Mouse (Mus musculus): ENCODE measurements around the gene Stox2. TPM values are rescaled to one million over a fixed set of nuclear protein-coding genes. Genes with fewer than 3 reads are reported as not detected.

The Stox2 gene
- polyA plus RNA-seq, 1 experiment from 2014 or later = 2.6 TPM

GRCm38 (mm10) chr8:47243016-47243630 is 203.0 kb downstream of the Stox2 start:
- Histone ChIP-seq H3K27ac (ENCODE audit: low read depth, low read length) (no peak overlapping the region), H3K9me3 (ENCODE audit: control insufficient read depth, low read length) (no peaks in the 10 kb centered on the region), H3K36me3 (ENCODE audit: control insufficient read depth, insufficient read depth, low read length) (no peaks in the 10 kb centered on the region), H3K4me1 (replicated peaks; ENCODE audit: control insufficient read depth, insufficient read depth, low read length) (0 out of 2 replicates have a peak, but pooled peaks cover 3% of the 10 kb centered on the region), H3K27me3 (replicated peaks; ENCODE audit: control insufficient read depth, insufficient read depth, low read length) (no peaks in the 10 kb centered on the region), H3K4me2 (peak overlapping the region; percentile 53), H3K9ac (ENCODE audit: low read depth, low read length) (no peak overlapping the region), H3K4me3 (ENCODE audit: low read depth, low read length) (0 out of 2 replicates have a peak overlapping the region, but pooled peaks have one; percentile 15)
- no peak for ATAC-seq (replicated peaks; ENCODE audit: low FRiP score)
- no peak for DNase-seq (ENCODE audit: low spot score)
- WGBS = 57% methylated on average over 8 of the region's 8 CpGs

GRCm38 (mm10) chr8:47242207-47243004 is 203.8 kb downstream of the Stox2 start:
- no peaks in the 10 kb centered on the region for H3K9me3 ChIP-seq (ENCODE audit: control insufficient read depth, low read length)
- no peak overlapping the region for H3K9ac ChIP-seq (ENCODE audit: low read depth, low read length)
- H3K27me3 ChIP-seq (replicated peaks; ENCODE audit: control insufficient read depth, insufficient read depth, low read length) = no peaks in the 10 kb centered on the region
- H3K4me1 ChIP-seq (replicated peaks; ENCODE audit: control insufficient read depth, insufficient read depth, low read length) = 0 out of 2 replicates have a peak, but pooled peaks cover 3% of the 10 kb centered on the region
- H3K4me3 ChIP-seq (ENCODE audit: low read depth, low read length) = 0 out of 2 replicates have a peak overlapping the region, but pooled peaks have one; percentile 15
- no peak overlapping the region for H3K27ac ChIP-seq (ENCODE audit: low read depth, low read length)
- DNase-seq (ENCODE audit: low spot score) (no peak), ATAC-seq (replicated peaks; ENCODE audit: low FRiP score) (0 out of 2 replicates have a peak, but pooled peaks have one; percentile 47)
- 45% methylated on average over 17 of the region's 17 CpGs for WGBS
- no peaks in the 10 kb centered on the region for H3K36me3 ChIP-seq (ENCODE audit: control insufficient read depth, insufficient read depth, low read length)
- peak overlapping the region; percentile 53 for H3K4me2 ChIP-seq

- DNase-seq (ENCODE audit: low spot score) (no peak), ATAC-seq (replicated peaks; ENCODE audit: low FRiP score) (no peak)
- H3K36me3 ChIP-seq (ENCODE audit: control insufficient read depth, insufficient read depth, low read length) = no peaks in the 10 kb centered on the region
- no peak overlapping the region for H3K4me3 ChIP-seq (ENCODE audit: low read depth, low read length)
- H3K4me1 ChIP-seq (replicated peaks; ENCODE audit: control insufficient read depth, insufficient read depth, low read length) = 0 out of 2 replicates have a peak, but pooled peaks cover 3% of the 10 kb centered on the region
- H3K9ac ChIP-seq (ENCODE audit: low read depth, low read length) = no peak overlapping the region
- 80% methylated on average over 13 of the region's 13 CpGs for WGBS
- no peaks in the 10 kb centered on the region for H3K9me3 ChIP-seq (ENCODE audit: control insufficient read depth, low read length)
- no peaks in the 10 kb centered on the region for H3K27me3 ChIP-seq (replicated peaks; ENCODE audit: control insufficient read depth, insufficient read depth, low read length)
- H3K27ac ChIP-seq (ENCODE audit: low read depth, low read length) = no peak overlapping the region
- no peak overlapping the region for H3K4me2 ChIP-seq
Observed at GRCm38 (mm10) chr8:47241421-47242078, 204.6 kb downstream of the Stox2 start.

- no peak for DNase-seq (ENCODE audit: low spot score)
- 0 out of 2 replicates have a peak, but pooled peaks cover 3% of the 10 kb centered on the region for H3K4me1 ChIP-seq (replicated peaks; ENCODE audit: control insufficient read depth, insufficient read depth, low read length)
Observed at GRCm38 (mm10) chr8:47240871-47241270, 205.3 kb downstream of the Stox2 start.

GRCm38 (mm10) chr8:47240266-47240665 is 205.9 kb downstream of the Stox2 start:
- Histone ChIP-seq H3K4me2 (no peak overlapping the region), H3K4me3 (ENCODE audit: low read depth, low read length) (no peak overlapping the region), H3K4me1 (replicated peaks; ENCODE audit: control insufficient read depth, insufficient read depth, low read length) (0 out of 2 replicates have a peak, but pooled peaks cover 3% of the 10 kb centered on the region), H3K36me3 (ENCODE audit: control insufficient read depth, insufficient read depth, low read length) (no peaks in the 10 kb centered on the region), H3K27me3 (replicated peaks; ENCODE audit: control insufficient read depth, insufficient read depth, low read length) (no peaks in the 10 kb centered on the region), H3K9me3 (ENCODE audit: control insufficient read depth, low read length) (no peaks in the 10 kb centered on the region), H3K9ac (ENCODE audit: low read depth, low read length) (no peak overlapping the region), H3K27ac (ENCODE audit: low read depth, low read length) (no peak overlapping the region)
- 72% methylated on average over 7 of the region's 7 CpGs for WGBS
- ATAC-seq (replicated peaks; ENCODE audit: low FRiP score) = no peak
- DNase-seq (ENCODE audit: low spot score) = no peak

More at GRCm38 (mm10) chr8:47240871-47241270, 205.3 kb downstream of the Stox2 start:
- H3K36me3 ChIP-seq (ENCODE audit: control insufficient read depth, insufficient read depth, low read length) = no peaks in the 10 kb centered on the region
- H3K4me3 ChIP-seq (ENCODE audit: low read depth, low read length) = no peak overlapping the region
- no peaks in the 10 kb centered on the region for H3K9me3 ChIP-seq (ENCODE audit: control insufficient read depth, low read length)
- H3K9ac ChIP-seq (ENCODE audit: low read depth, low read length) = no peak overlapping the region
- no peak overlapping the region for H3K27ac ChIP-seq (ENCODE audit: low read depth, low read length)
- no peaks in the 10 kb centered on the region for H3K27me3 ChIP-seq (replicated peaks; ENCODE audit: control insufficient read depth, insufficient read depth, low read length)
- no peak overlapping the region for H3K4me2 ChIP-seq
- WGBS = 86% methylated on average over 4 of the region's 4 CpGs
- ATAC-seq (replicated peaks; ENCODE audit: low FRiP score) = no peak

- Histone ChIP-seq H3K4me2 (no peak overlapping the region), H3K4me1 (replicated peaks; ENCODE audit: control insufficient read depth, insufficient read depth, low read length) (no peaks in the 10 kb centered on the region), H3K36me3 (ENCODE audit: control insufficient read depth, insufficient read depth, low read length) (no peaks in the 10 kb centered on the region), H3K27me3 (replicated peaks; ENCODE audit: control insufficient read depth, insufficient read depth, low read length) (no peaks in the 10 kb centered on the region), H3K9me3 (ENCODE audit: control insufficient read depth, low read length) (no peaks in the 10 kb centered on the region), H3K27ac (ENCODE audit: low read depth, low read length) (no peak overlapping the region), H3K4me3 (ENCODE audit: low read depth, low read length) (no peak overlapping the region), H3K9ac (ENCODE audit: low read depth, low read length) (no peak overlapping the region)
- WGBS = 77% methylated on average over 3 of the region's 3 CpGs
- ATAC-seq (replicated peaks; ENCODE audit: low FRiP score) (no peak), DNase-seq (ENCODE audit: low spot score) (no peak)
Observed at GRCm38 (mm10) chr8:47232081-47232480, 214.1 kb downstream of the Stox2 start.

- H3K4me1 ChIP-seq (replicated peaks; ENCODE audit: control insufficient read depth, insufficient read depth, low read length) = no peaks in the 10 kb centered on the region
- ATAC-seq (replicated peaks; ENCODE audit: low FRiP score) = no peak
- WGBS = 84% methylated on average over 5 of the region's 5 CpGs
- DNase-seq (ENCODE audit: low spot score) = no peak
- H3K4me2 ChIP-seq = no peak overlapping the region
- H3K9ac ChIP-seq (ENCODE audit: low read depth, low read length) = no peak overlapping the region
- no peaks in the 10 kb centered on the region for H3K27me3 ChIP-seq (replicated peaks; ENCODE audit: control insufficient read depth, insufficient read depth, low read length)
- no peak overlapping the region for H3K27ac ChIP-seq (ENCODE audit: low read depth, low read length)
- H3K4me3 ChIP-seq (ENCODE audit: low read depth, low read length) = no peak overlapping the region
- H3K36me3 ChIP-seq (ENCODE audit: control insufficient read depth, insufficient read depth, low read length) = no peaks in the 10 kb centered on the region
- H3K9me3 ChIP-seq (ENCODE audit: control insufficient read depth, low read length) = no peaks in the 10 kb centered on the region
Observed at GRCm38 (mm10) chr8:47230057-47230456, 216.1 kb downstream of the Stox2 start.

GRCm38 (mm10) chr8:47221851-47222250 is 224.3 kb downstream of the Stox2 start:
- no peak overlapping the region for H3K9ac ChIP-seq (ENCODE audit: low read depth, low read length)
- no peak overlapping the region for H3K4me3 ChIP-seq (ENCODE audit: low read depth, low read length)
- H3K36me3 ChIP-seq (ENCODE audit: control insufficient read depth, insufficient read depth, low read length) = no peaks in the 10 kb centered on the region
- no peaks in the 10 kb centered on the region for H3K27me3 ChIP-seq (replicated peaks; ENCODE audit: control insufficient read depth, insufficient read depth, low read length)
- 86% methylated on average over 5 of the region's 5 CpGs for WGBS
- no peaks in the 10 kb centered on the region for H3K4me1 ChIP-seq (replicated peaks; ENCODE audit: control insufficient read depth, insufficient read depth, low read length)
- H3K9me3 ChIP-seq (ENCODE audit: control insufficient read depth, low read length) = no peaks in the 10 kb centered on the region
- H3K27ac ChIP-seq (ENCODE audit: low read depth, low read length) = no peak overlapping the region
- H3K4me2 ChIP-seq = no peak overlapping the region
- DNase-seq (ENCODE audit: low spot score) (no peak), ATAC-seq (replicated peaks; ENCODE audit: low FRiP score) (no peak)
